Mouse (Mus musculus) spleen, adult 12 weeks (tissue): ENCODE measurements around the gene Fgf2.

Source experiments
- DNase-seq: peaks from one replicate; pipeline ENCODE4 v3.0.0; 2022; ENCODE audit warnings: low spot score

Fgf2 gene

GRCm38 (mm10) chr3:37348221-37349165 lies at the start of gene Fgf2:
Fgf2 (plus strand) TSS chr3:37348346.
- DNase-seq, result no peak

GRCm38 (mm10) chr3:37299470-37299869 lies 48.7 kb upstream of the Fgf2 start:
- DNase-seq, result no peak

- DNase-seq, result peak; percentile 51
Observed at GRCm38 (mm10) chr3:37302685-37303084, 45.5 kb upstream of the Fgf2 start.

GRCm38 (mm10) chr3:37303392-37304139 lies 44.6 kb upstream of the Fgf2 start:
- no peak for DNase-seq

GRCm38 (mm10) chr3:37311897-37312369 lies 36.2 kb upstream of the Fgf2 start:
- DNase-seq, result no peak

- peak; percentile 84 for DNase-seq
Observed at GRCm38 (mm10) chr3:37312370-37312941, 35.7 kb upstream of the Fgf2 start, which contains the start of the genes Bbs12 and Cetn4. Bbs12 (plus strand) TSS chr3:37312554. Cetn4 (minus strand) TSS chr3:37312708.

GRCm38 (mm10) chr3:37313371-37313770 lies 34.8 kb upstream of the Fgf2 start:
- DNase-seq, result no peak

GRCm38 (mm10) chr3:37316233-37316632 lies 31.9 kb upstream of the Fgf2 start:
- DNase-seq, result no peak

GRCm38 (mm10) chr3:37324310-37324709 lies 23.8 kb upstream of the Fgf2 start:
- DNase-seq, result no peak

GRCm38 (mm10) chr3:37325317-37326112 lies 22.6 kb upstream of the Fgf2 start:
- DNase-seq, result no peak

- no peak for DNase-seq
Observed at GRCm38 (mm10) chr3:37326627-37327026, 21.5 kb upstream of the Fgf2 start.

GRCm38 (mm10) chr3:37328489-37328888 lies 19.7 kb upstream of the Fgf2 start:
- no peak for DNase-seq

GRCm38 (mm10) chr3:37329963-37330362 lies 18.2 kb upstream of the Fgf2 start:
- DNase-seq, result no peak

GRCm38 (mm10) chr3:37331999-37332449 lies 16.1 kb upstream of the Fgf2 start:
- DNase-seq, result no peak

GRCm38 (mm10) chr3:37334053-37334452 lies 14.1 kb upstream of the Fgf2 start:
- no peak for DNase-seq

- DNase-seq, result no peak
Observed at GRCm38 (mm10) chr3:37341110-37341509, 7.0 kb upstream of the Fgf2 start.

- no peak for DNase-seq
Observed at GRCm38 (mm10) chr3:37342811-37343210, 5.3 kb upstream of the Fgf2 start.

- no peak for DNase-seq
Observed at GRCm38 (mm10) chr3:37347671-37348070, 475 bp upstream of the Fgf2 start.

- DNase-seq, result no peak
Observed at GRCm38 (mm10) chr3:37349166-37349548, 1.0 kb downstream of the Fgf2 start.

- no peak for DNase-seq
Observed at GRCm38 (mm10) chr3:37350386-37350785, 2.2 kb downstream of the Fgf2 start.

GRCm38 (mm10) chr3:37353951-37354481 lies 5.9 kb downstream of the Fgf2 start:
- no peak for DNase-seq
